Mouse (Mus musculus): ENCODE measurements around the gene Pcgf5.

DNA sequence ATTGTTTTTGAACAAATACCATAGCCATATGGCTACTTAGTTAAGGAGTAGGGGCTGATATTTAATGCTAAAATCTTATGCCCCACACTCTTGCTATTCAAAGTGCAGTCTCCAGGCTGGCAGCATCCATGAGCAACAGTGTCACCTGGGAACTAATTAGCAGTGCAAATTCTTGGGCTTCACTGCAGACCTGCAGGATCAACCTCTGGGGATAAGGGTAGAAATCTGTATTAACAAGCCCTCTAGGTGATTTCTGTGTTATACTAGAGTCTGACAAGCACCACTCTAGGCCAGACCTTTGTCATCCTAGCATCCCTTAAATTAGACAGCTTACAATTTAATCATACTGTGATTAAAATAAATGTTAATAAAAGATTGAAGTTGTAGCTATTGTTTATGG, 71.8 kb downstream of the Pcgf5 start:
- TF ChIP-seq GATA1 (IDR thresholded peaks at IDR 0.05; ENCODE audit: low read length) (no peak), TAL1 (IDR thresholded peaks at IDR 0.05; ENCODE audit: low read length) (no peak)
